Comparison of ENCODE assay signal across 8 mouse cellular contexts in genomic region chr9:70543048-70543880, GRCm38 (mm10). TPM values are rescaled to one million over a fixed set of nuclear protein-coding genes. Genes with fewer than 3 reads are reported as not detected.
DNase-seq lines count a peak whose midpoint lies in the region; ATAC-seq and TF ChIP-seq lines count a peak whose summit lies in the region.

No protein-coding gene starts in this region.

- TF ChIP-seq CTCF in MEL (IDR thresholded peaks at IDR 0.05 in 2 of 3, conservative IDR thresholded peaks at IDR 0.05 in 1 of 3; ENCODE audit: control insufficient read depth in 1 of 3, insufficient read depth in 1 of 3, low read depth in 2 of 3, low read length in 3 of 3, poor library complexity in 1 of 3, severe bottlenecking in 1 of 3) = no peak

- H3K36me3 ChIP-seq in MEL (ENCODE audit: control insufficient read depth in 1 of 2, insufficient read depth in 2 of 2, low read length in 2 of 2) = peaks cover 19 to 31% of the 10 kb centered on the region in 2 experiments
- peaks cover 12% of the 10 kb centered on the region for H3K36me3 ChIP-seq in liver, embryonic 13.5 days
- no peaks in the 10 kb centered on the region for H3K36me3 ChIP-seq in neural tube, embryonic 15.5 days

- DNase-seq in layer of hippocampus, postnatal 25 days (ENCODE audit: extremely low spot score in 1 of 2, low spot score in 1 of 2) = peak; percentile 38 to 69
- DNase-seq in layer of hippocampus, adult 9-11 months = no peak
- DNase-seq in MEL (ENCODE audit: low read depth, low spot score) = peak; percentile 65
- DNase-seq in embryo, embryonic 10.5 days (ENCODE audit: low spot score) = peak; percentile 75
- DNase-seq in heart, postnatal 4 days = peak; percentile 75
- DNase-seq in liver, embryonic 13.5 days = peak; percentile 70
- no peak for DNase-seq in B cell, adult 2 months

- H3K4me2 ChIP-seq in liver, embryonic 13.5 days = peak overlapping the region; percentile 78
- peak overlapping the region; percentile 88 for H3K4me2 ChIP-seq in neural tube, embryonic 15.5 days

- peaks cover 7 to 11% of the 10 kb centered on the region in 2 experiments for H3K4me1 ChIP-seq in MEL (ENCODE audit: control insufficient read depth in 1 of 2, insufficient read depth in 2 of 2, low read length in 2 of 2)
- H3K4me1 ChIP-seq in liver, embryonic 13.5 days (replicated peaks) = peaks cover 23% of the 10 kb centered on the region
- peaks cover 31% of the 10 kb centered on the region for H3K4me1 ChIP-seq in neural tube, embryonic 15.5 days

- peak overlapping the region; percentile 92 for H3K27ac ChIP-seq in MEL (ENCODE audit: control insufficient read depth, low read depth, low read length)
- peak overlapping the region; percentile 98 for H3K27ac ChIP-seq in liver, embryonic 13.5 days
- H3K27ac ChIP-seq in neural tube, embryonic 15.5 days (replicated peaks) = peak overlapping the region; percentile 99

- no peaks in the 10 kb centered on the region for H3K9me3 ChIP-seq in MEL (replicated peaks; ENCODE audit: insufficient read depth, low read length)
- H3K9me3 ChIP-seq in liver, embryonic 13.5 days (replicated peaks) = no peaks in the 10 kb centered on the region
- no peaks in the 10 kb centered on the region for H3K9me3 ChIP-seq in neural tube, embryonic 15.5 days (replicated peaks)

- peak; percentile 81 for ATAC-seq in liver, embryonic 13.5 days (ENCODE audit: low read depth)
- peak; percentile 74 for ATAC-seq in neural tube, embryonic 15.5 days (ENCODE audit: low FRiP score)

- no peak for TF ChIP-seq RAD21 in MEL (IDR thresholded peaks at IDR 0.05; ENCODE audit: low read depth, low read length)

- no peak for TF ChIP-seq POLR2A in MEL (IDR thresholded peaks at IDR 0.05; ENCODE audit: control insufficient read depth in 1 of 2, insufficient read depth in 1 of 2, low read depth in 1 of 2, low read length in 2 of 2, poor library complexity in 1 of 2)

- H3K27me3 ChIP-seq in MEL (ENCODE audit: control insufficient read depth in 1 of 2, insufficient read depth in 2 of 2, low read length in 2 of 2) = no peaks in the 10 kb centered on the region
- no peaks in the 10 kb centered on the region for H3K27me3 ChIP-seq in liver, embryonic 13.5 days
- no peaks in the 10 kb centered on the region for H3K27me3 ChIP-seq in neural tube, embryonic 15.5 days (replicated peaks)

- 0 out of 4 replicates have a peak, but pooled peaks of 1 of the 2 experiments have one; percentile 13 for TF ChIP-seq EP300 in MEL (IDR thresholded peaks at IDR 0.05; ENCODE audit: low read depth in 1 of 2, low read length in 2 of 2)

- WGBS in liver, embryonic 13.5 days (ENCODE audit: insufficient replicate concordance) = under 1% methylated on average over 61 of the region's 64 CpGs
- WGBS in neural tube, embryonic 15.5 days = under 1% methylated on average over 64 of the region's 64 CpGs

- peak overlapping the region; percentile 88 to 89 for H3K4me3 ChIP-seq in MEL (ENCODE audit: control insufficient read depth in 1 of 2, insufficient read depth in 1 of 2, low read depth in 2 of 2, low read length in 2 of 2)
- H3K4me3 ChIP-seq in liver, embryonic 13.5 days (replicated peaks) = peak overlapping the region; percentile 88
- peak overlapping the region; percentile 85 for H3K4me3 ChIP-seq in neural tube, embryonic 15.5 days (replicated peaks)

- H3K9ac ChIP-seq in MEL (ENCODE audit: control insufficient read depth, low read depth, low read length, poor library complexity, severe bottlenecking) = peak overlapping the region; percentile 99
- H3K9ac ChIP-seq in liver, embryonic 13.5 days = peak overlapping the region; percentile 92
- peak overlapping the region; percentile 95 for H3K9ac ChIP-seq in neural tube, embryonic 15.5 days (replicated peaks)

- H3K79me2 ChIP-seq in MEL (ENCODE audit: control insufficient read depth, insufficient read depth, low read length, poor library complexity) = peaks cover 42% of the 10 kb centered on the region

TF ChIP-seq in MEL, 35 proteins besides CTCF, POLR2A, EP300 and RAD21:
- no peak for TF ChIP-seq MEF2A (IDR thresholded peaks at IDR 0.05; ENCODE audit: extremely low read depth, insufficient replicate concordance, low read depth, low read length, poor library complexity, severe bottlenecking)
- TF ChIP-seq CHD1 (IDR thresholded peaks at IDR 0.05; ENCODE audit: low read depth, low read length) = peak; percentile 38; the same call in 1 of the 2 replicates
- no peak for TF ChIP-seq RCOR1 (IDR thresholded peaks at IDR 0.05; ENCODE audit: low read depth, low read length)
- TF ChIP-seq E2F4 (IDR thresholded peaks at IDR 0.05; ENCODE audit: borderline replicate concordance, low read depth, low read length) = no peak
- no peak for TF ChIP-seq MAZ (IDR thresholded peaks at IDR 0.05; ENCODE audit: low read depth, low read length)
- no peak for TF ChIP-seq CHD2 (IDR thresholded peaks at IDR 0.05; ENCODE audit: low read length)
- 0 out of 2 replicates have a peak, but pooled peaks have one; percentile 17 for TF ChIP-seq GATA1 (IDR thresholded peaks at IDR 0.05; ENCODE audit: low read depth, low read length)
- TF ChIP-seq UBTF (IDR thresholded peaks at IDR 0.05; ENCODE audit: borderline replicate concordance, insufficient read depth, low read depth, low read length) = peak; percentile 51; the same call in 1 of the 2 replicates
- no peak for TF ChIP-seq POLR2AphosphoS5 (IDR thresholded peaks at IDR 0.05; ENCODE audit: borderline replicate concordance, low read depth, low read length)
- no peak for TF ChIP-seq BHLHE40 (IDR thresholded peaks at IDR 0.05; ENCODE audit: borderline replicate concordance, low read depth, low read length)
- TF ChIP-seq JUND (IDR thresholded peaks at IDR 0.05; ENCODE audit: low read depth, low read length) = no peak
- TF ChIP-seq KAT2A (conservative IDR thresholded peaks at IDR 0.05; ENCODE audit: low read depth, low read length) = no peak
- no peak for TF ChIP-seq POLR2AphosphoS2 (IDR thresholded peaks at IDR 0.05; ENCODE audit: low read length)
- TF ChIP-seq GABPA (IDR thresholded peaks at IDR 0.05; ENCODE audit: low read depth, low read length) = no peak
- TF ChIP-seq MAX (IDR thresholded peaks at IDR 0.05; ENCODE audit: low read length) = no peak; the same call in 1 of the 2 replicates
- no peak for TF ChIP-seq NELFE (IDR thresholded peaks at IDR 0.05; ENCODE audit: low read depth, low read length)
- TF ChIP-seq MYC (IDR thresholded peaks at IDR 0.05; ENCODE audit: low read depth, low read length) = peak; percentile 65
- TF ChIP-seq ZC3H11A (IDR thresholded peaks at IDR 0.05; ENCODE audit: low read depth, low read length) = no peak
- TF ChIP-seq USF2 (IDR thresholded peaks at IDR 0.05; ENCODE audit: borderline replicate concordance in 1 of 2, insufficient read depth in 1 of 2, low read depth in 1 of 2, low read length in 2 of 2) = no peak
- TF ChIP-seq ZKSCAN1 (IDR thresholded peaks at IDR 0.05; ENCODE audit: low read depth, low read length) = no peak
- no peak for TF ChIP-seq HCFC1 (IDR thresholded peaks at IDR 0.05; ENCODE audit: low read depth, low read length)
- no peak for TF ChIP-seq TAL1 (IDR thresholded peaks at IDR 0.05; ENCODE audit: low read length)
- no peak for TF ChIP-seq ELF1 (IDR thresholded peaks at IDR 0.05; ENCODE audit: low read depth, low read length)
- TF ChIP-seq MXI1 (IDR thresholded peaks at IDR 0.05; ENCODE audit: low read depth, low read length) = no peak
- TF ChIP-seq ETS1 (IDR thresholded peaks at IDR 0.05; ENCODE audit: low read depth, low read length) = no peak
- no peak for TF ChIP-seq NRF1 (IDR thresholded peaks at IDR 0.05; ENCODE audit: insufficient read depth, low read depth, low read length, poor library complexity, severe bottlenecking)
- no peak for TF ChIP-seq USF1 (IDR thresholded peaks at IDR 0.05; ENCODE audit: low read depth, low read length)
- no peak for TF ChIP-seq MYB (IDR thresholded peaks at IDR 0.05; ENCODE audit: low read depth, low read length)
- no peak for TF ChIP-seq ZNF384 (IDR thresholded peaks at IDR 0.05; ENCODE audit: low read depth, low read length)
- no peak for TF ChIP-seq SMC3 (IDR thresholded peaks at IDR 0.05; ENCODE audit: low read depth, low read length)
- TF ChIP-seq TBP (IDR thresholded peaks at IDR 0.05; ENCODE audit: low read depth, low read length) = 0 out of 2 replicates have a peak, but pooled peaks have one; percentile 2
- TF ChIP-seq MAFK (IDR thresholded peaks at IDR 0.05; ENCODE audit: borderline replicate concordance, low read depth, low read length) = no peak
- TF ChIP-seq SIN3A (IDR thresholded peaks at IDR 0.05; ENCODE audit: low read length) = peak; percentile 37
- no peak for TF ChIP-seq ZMIZ1 (IDR thresholded peaks at IDR 0.05; ENCODE audit: low read depth, low read length)
- TF ChIP-seq TCF12 (IDR thresholded peaks at IDR 0.05; ENCODE audit: low read depth, low read length) = no peak
TF ChIP-seq in MEL: peak in this region for 6.

RNA-seq across cellular contexts. Expression of gene Sltm, which starts 0.7 kb away (rescaled TPM):
- total RNA-seq in layer of hippocampus, postnatal 25 days (2021) = 10 to 100 TPM; 41.8 to 57.4 TPM
- 44.0 and 54.6 TPM in 2 replicates for total RNA-seq in MEL (2012; rRNA removed)
- 10 to 100 TPM; 62.3 to 70.0 TPM for polyA plus RNA-seq in MEL (2012; ENCODE audit: insufficient read depth in 1 of 2, insufficient read length in 2 of 2, low read depth in 1 of 2, low replicate concordance in 2 of 2, missing spikeins in 1 of 2)
- 10 to 100 TPM; 34.8 TPM for total RNA-seq in heart, postnatal 4 days (2021)
- polyA plus RNA-seq in liver, embryonic 13.5 days (2015; fragmentation: Nextera tagmentation; extraction: Ambion mirVana) = 20.6 and 23.6 TPM in 2 replicates
- 56.2 and 58.6 TPM in 2 replicates for polyA plus RNA-seq in neural tube, embryonic 15.5 days (2015; fragmentation: Nextera tagmentation; extraction: Ambion mirVana)

RNA-seq across cellular contexts. Expression of gene Rnf111, which starts 39.7 kb away (rescaled TPM):
- 10 to 100 TPM; 36.9 to 42.0 TPM for total RNA-seq in layer of hippocampus, postnatal 25 days (2021)
- total RNA-seq in MEL (2012; rRNA removed) = 25.2 and 25.4 TPM in 2 replicates
- 10 to 100 TPM; 46.0 to 88.2 TPM for polyA plus RNA-seq in MEL (2012; ENCODE audit: insufficient read depth in 1 of 2, insufficient read length in 2 of 2, low read depth in 1 of 2, low replicate concordance in 2 of 2, missing spikeins in 1 of 2)
- 10 to 100 TPM; 34.6 to 36.1 TPM for total RNA-seq in heart, postnatal 4 days (2021)
- polyA plus RNA-seq in liver, embryonic 13.5 days (2015; fragmentation: Nextera tagmentation; extraction: Ambion mirVana) = 7.2 and 9.3 TPM in 2 replicates
- 27.9 and 28.8 TPM in 2 replicates for polyA plus RNA-seq in neural tube, embryonic 15.5 days (2015; fragmentation: Nextera tagmentation; extraction: Ambion mirVana)

Comparison
In these comparisons a context has a peak if more than half of its experiments do, and no peak if none do; other contexts are left out.
1. DNase-seq: peak in layer of hippocampus, postnatal 25 days (2 of 2), MEL (single experiment), embryo, embryonic 10.5 days (single experiment), heart, postnatal 4 days (single experiment) and liver, embryonic 13.5 days (single experiment); none in layer of hippocampus, adult 9-11 months (single experiment) and B cell, adult 2 months (0 of 2).
2. Peak in every context shown above with its lines, with median percentiles within 50 percentile points of each other: H3K27ac ChIP-seq, H3K4me3 ChIP-seq and H3K9ac ChIP-seq.